Mouse (Mus musculus) embryonic stem cell, embryonic (primary cell): ENCODE data around the gene Cd52.
"Not testable (repeated sequence)": the region's sequence is repeated elsewhere in the genome, so short reads cannot be mapped to it uniquely, and the experiment has no call there.

Experiments used
- CTCF ChIA-PET, 4 experiments: fragments of 300-600 bp in 2 of 4; fragments of 350-600 bp in 2 of 4; sonication (Branson Sonifier 250); formaldehyde crosslinking; loops; one replicate each; lab custom pipeline; 2022; ENCODE audit warnings: inconsistent platforms in 2 of 4; lab: Charles Lee
- POLR2A ChIA-PET, 4 experiments: fragments of 300-600 bp in 2 of 4; fragments of 350-600 bp in 2 of 4; sonication (Branson Sonifier 250); formaldehyde crosslinking; loops; one replicate each; lab custom pipeline; 2022; ENCODE audit warnings: antibody characterized with exemption in 4 of 4, inconsistent platforms in 1 of 4; lab: Charles Lee

The Cd52 gene

DNA sequence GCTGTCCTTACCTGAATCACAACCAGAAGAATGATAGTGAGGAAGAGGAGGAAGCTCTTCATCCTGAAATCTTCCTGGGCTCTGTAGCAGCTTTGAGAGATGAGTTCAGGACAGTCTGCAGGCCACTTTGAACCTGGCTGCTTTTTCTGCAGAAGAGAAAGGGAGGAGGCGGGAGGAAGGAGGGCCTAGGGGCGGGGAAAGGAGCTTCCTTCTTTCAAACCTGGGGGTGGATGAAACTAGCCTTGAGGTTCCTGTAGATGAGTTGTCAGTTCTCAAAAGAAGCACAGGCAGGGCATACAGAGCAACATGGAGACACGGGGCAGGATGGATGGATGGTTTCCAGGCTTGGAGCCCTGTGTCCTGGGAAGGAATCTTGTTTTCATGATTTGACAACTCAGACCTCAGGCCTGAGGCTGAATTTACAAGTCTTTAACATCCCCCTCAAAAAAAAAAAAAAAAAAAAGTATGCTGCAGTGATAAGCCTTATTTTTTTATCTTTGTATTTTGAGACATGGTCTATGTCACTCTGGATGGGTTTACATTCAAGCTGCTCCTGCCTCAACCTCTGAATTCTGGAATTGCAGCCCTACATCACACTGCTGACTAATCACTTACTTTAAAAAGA is at the start of gene Cd52:
Gene Cd52, minus strand, starts transcription at position 160 of the 625 bp plus-strand sequence.
- ChIA-PET POLR2A (interaction anchor here in 2 of 4 experiments (0.6 to 1.8 kb wide), 16 partner anchors 8 to 195 kb away, joined by 3 to 9 read pairs (median 4); partner anchors contain the start of gene Sh3bgrl3 (in 1 of the 2)), CTCF (interaction anchor here (0.6 to 1.2 kb wide), 11 partner anchors 9 to 680 kb away, joined by 3 to 6 read pairs (median 3); no protein-coding TSS in a partner anchor)

DNA sequence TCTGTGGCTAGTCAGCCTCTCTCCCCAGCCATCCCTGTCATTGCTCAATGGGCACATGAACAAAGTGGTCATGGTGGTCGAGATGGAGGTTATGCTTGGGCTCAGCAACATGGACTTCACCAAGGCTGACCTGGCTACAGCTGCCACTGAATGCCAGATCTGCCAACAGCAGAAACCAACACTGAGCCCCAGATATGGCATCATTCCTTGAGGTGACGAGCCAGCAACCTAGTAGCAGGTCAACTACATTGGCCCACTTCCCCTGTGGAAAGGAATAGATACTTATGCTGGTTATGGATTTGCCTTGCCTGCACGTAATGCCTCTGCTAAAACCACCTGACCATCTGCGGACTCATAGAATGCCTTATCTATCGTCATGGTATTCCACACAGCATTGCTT is 49.4 kb upstream of the Cd52 start:
- CTCF ChIA-PET, result not testable (repeated sequence)

DNA sequence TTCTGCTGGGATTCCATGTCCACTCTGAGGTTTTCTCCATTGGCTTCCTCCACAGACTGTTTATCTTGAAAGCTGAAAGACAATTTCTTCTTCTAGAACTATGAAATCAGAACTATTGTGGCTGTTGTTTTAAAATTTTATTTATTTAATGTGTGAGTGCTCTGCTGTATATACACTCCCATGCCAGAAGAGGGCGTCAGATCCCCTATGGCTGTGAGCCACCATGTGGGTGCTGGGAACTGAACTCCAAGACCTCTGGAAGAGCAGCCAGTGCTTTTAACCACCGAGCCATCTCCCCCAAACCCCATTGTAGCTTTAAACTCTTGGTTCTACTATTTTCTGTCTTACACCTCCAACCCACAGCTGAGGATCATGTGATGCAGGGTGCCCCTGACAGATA is 44.0 kb upstream of the Cd52 start:
- ChIA-PET POLR2A (interaction anchor here in 3 of 4 experiments (0.6 to 4.0 kb wide), 11 partner anchors 10 to 204 kb away, joined by 3 to 20 read pairs (median 3); partner anchors contain the start of genes Sh3bgrl3 (in 2 of the 3), Slc30a2 (in 1 of the 3) and Trim63 (in 1 of the 3)), CTCF (interaction anchor here in 3 of 4 experiments (0.6 to 1.8 kb wide), 7 partner anchors 9 to 103 kb away, joined by 3 to 6 read pairs (median 4); partner anchors contain the start of gene Sh3bgrl3 (in 1 of the 3))

More for the DNA sequence above, 49.4 kb upstream of the Cd52 start:
- POLR2A ChIA-PET, result not testable (repeated sequence)

DNA sequence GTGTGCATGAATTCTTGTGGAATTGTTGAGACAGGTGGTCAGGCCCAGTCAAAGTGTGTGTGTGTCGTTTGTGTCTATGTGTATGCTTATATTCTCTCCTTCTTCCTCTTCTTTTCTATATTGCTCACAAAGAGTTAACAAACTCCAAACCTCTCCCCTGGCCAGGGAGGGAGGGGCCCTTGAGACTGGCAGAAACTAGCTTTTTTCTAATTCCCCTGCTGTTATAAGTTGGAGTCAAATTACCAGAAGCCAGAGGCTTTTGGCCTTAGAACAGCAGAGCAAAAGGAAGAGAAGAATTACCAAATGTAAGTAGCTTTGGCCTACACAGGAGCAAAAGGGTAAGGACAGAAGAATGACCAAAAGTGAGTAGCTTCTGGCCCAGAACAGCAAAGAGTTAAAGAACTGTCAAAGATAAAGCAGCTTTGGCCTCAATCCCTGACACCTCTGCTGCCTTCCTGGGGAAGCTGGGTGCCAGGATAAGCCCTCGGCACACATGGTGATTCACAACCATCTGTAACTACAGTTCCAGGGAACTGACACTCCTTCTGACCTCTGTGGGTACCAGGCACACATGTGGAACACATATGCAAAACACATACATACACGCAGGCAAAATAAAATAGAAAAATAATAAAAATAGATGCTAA is 41.5 kb upstream of the Cd52 start:
- ChIA-PET CTCF (interaction anchor here in 2 of 4 experiments (0.8 to 1.6 kb wide), 2 partner anchors 13 to 119 kb away, joined by 5 read pairs; no protein-coding TSS in a partner anchor), POLR2A (interaction anchor here in 3 of 4 experiments (0.6 to 4.0 kb wide), 5 partner anchors 7 to 249 kb away, joined by 3 to 17 read pairs (median 5); partner anchors contain the start of genes Rps6ka1 (in 1 of the 3) and Sh3bgrl3 (in 1 of the 3))

DNA sequence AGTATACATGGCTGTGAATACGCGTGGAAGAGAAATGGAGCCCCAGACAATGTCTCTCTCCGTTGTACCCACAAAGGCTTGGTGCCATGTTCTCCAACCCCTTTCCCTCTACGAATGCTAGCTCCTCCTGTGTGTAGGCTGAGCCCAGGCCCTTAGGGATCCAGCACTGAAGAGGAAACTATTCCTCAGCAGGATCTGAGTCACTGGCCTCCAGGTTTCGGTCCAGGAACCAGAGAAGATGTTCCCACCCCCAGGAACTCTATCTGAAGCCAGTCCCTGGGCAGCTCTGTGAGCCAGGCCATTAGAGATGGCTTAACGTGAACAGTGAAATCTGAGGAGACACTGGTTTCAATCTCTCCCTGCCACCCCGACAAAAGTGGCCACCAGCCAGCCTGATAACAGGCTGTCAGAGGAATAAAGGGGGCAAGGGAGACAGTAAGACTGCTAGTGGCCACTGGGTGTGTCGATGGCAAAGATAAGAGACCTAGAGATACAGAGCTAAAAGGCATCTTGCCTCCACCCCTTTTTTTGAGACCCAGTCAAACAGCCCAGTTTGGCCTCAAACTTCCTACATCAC is 37.7 kb upstream of the Cd52 start:
- CTCF ChIA-PET, result interaction anchor here in 3 of 4 experiments (0.5 to 1.9 kb wide), 8 partner anchors 9 to 1425 kb away, joined by 3 to 11 read pairs (median 4); no protein-coding TSS in a partner anchor
- POLR2A ChIA-PET, result interaction anchor here in 2 of 4 experiments (0.5 to 20.3 kb wide), 7 partner anchors 10 to 210 kb away, joined by 3 to 285 read pairs (median 4); partner anchors contain the start of genes Cd52 (in 1 of the 2) and Ubxn11 (in 1 of the 2)

DNA sequence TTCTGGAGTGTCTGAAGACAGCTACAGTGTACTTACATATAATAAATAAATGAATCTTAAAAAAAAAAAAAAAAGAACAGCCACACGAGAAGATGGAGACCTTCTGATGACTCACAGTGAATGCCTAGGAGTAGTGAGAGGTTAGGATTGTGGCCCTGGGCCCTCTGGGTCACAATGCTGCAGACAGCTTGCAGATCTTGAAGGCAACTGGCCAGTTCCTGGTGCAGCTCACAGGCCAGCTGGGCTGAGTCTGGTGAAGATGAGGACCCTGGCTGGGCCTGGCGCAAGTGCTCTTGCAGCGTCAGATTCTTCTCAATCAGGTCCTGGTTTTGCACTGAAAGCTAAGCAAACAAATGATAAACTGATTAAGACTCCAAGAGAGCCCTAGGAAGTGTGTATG is 37.2 kb upstream of the Cd52 start:
- POLR2A ChIA-PET, result interaction anchor here in 2 of 4 experiments (0.6 to 20.3 kb wide), 5 partner anchors 9 to 111 kb away, joined by 3 to 285 read pairs (median 5); partner anchors contain the start of genes Cd52 (in 1 of the 2) and Ubxn11 (in 1 of the 2)
- CTCF ChIA-PET, result interaction anchor here in 3 of 4 experiments (0.5 to 1.9 kb wide), 5 partner anchors 8 to 1424 kb away, joined by 3 to 11 read pairs (median 6); no protein-coding TSS in a partner anchor

DNA sequence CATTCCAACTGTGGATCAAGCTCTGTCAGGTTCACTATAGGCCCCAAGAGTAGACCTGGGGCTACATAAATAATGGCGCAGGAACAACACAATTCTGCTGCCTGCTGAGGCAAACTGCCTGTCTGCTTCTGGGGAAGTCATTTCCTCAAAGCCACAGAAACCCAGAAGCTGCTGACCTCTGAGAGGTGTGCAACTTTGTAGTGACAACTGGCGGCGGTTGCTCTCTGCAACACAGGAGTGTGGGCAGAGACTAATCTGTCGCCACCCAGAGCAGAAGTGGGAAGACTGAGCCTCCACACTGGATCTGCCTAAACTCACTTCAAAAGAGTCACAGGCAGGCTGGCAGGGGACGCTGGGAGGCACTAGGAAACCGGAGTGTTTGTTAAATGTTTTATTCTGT is 34.6 kb upstream of the Cd52 start:
- CTCF ChIA-PET, result interaction anchor here in 3 of 4 experiments (0.5 to 5.5 kb wide), 14 partner anchors 9 to 289 kb away, joined by 3 to 26 read pairs (median 5); partner anchors contain the start of gene Cep85 (in 1 of the 3)

DNA sequence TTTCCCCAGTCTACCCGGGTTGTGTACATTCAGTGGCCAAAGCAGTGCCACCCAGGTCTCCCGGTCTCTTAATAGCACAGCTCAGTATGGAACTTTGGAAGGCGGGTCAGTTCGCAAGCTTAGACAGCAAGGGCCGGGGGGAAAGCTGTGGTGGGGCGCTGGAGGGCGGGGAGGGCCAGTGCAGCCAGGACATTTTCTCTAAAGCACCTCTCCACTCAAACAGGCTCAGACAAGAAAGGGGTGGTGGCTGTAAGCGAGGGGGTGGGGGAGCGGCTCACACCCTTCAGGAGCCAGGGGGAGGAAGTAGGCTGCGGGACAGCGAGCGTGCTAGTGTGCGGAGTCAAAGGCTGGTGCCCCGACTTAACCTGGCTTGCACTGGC is 34.1 kb upstream of the Cd52 start:
- ChIA-PET CTCF (interaction anchor here (0.6 to 5.5 kb wide), 28 partner anchors 9 to 1712 kb away, joined by 3 to 26 read pairs (median 4); partner anchors contain the start of genes Cep85 (in 1 of the 4) and Rps6ka1 (in 1 of the 4)), POLR2A (interaction anchor here in 3 of 4 experiments (0.6 to 20.3 kb wide), 53 partner anchors 9 to 1534 kb away, joined by 3 to 285 read pairs (median 4); partner anchors contain the start of genes Ubxn11 (in 3 of the 3), Cep85 (in 2 of the 3), Pdik1l (in 2 of the 3) and Cd52 (in 1 of the 3))

More for the DNA sequence above, 34.6 kb upstream of the Cd52 start:
- POLR2A ChIA-PET, result interaction anchor here in 3 of 4 experiments (0.6 to 20.3 kb wide), 27 partner anchors 9 to 782 kb away, joined by 3 to 285 read pairs (median 4); partner anchors contain the start of genes Cep85 (in 2 of the 3), Pdik1l (in 2 of the 3), Ubxn11 (in 2 of the 3) and Cd52 (in 1 of the 3)

DNA sequence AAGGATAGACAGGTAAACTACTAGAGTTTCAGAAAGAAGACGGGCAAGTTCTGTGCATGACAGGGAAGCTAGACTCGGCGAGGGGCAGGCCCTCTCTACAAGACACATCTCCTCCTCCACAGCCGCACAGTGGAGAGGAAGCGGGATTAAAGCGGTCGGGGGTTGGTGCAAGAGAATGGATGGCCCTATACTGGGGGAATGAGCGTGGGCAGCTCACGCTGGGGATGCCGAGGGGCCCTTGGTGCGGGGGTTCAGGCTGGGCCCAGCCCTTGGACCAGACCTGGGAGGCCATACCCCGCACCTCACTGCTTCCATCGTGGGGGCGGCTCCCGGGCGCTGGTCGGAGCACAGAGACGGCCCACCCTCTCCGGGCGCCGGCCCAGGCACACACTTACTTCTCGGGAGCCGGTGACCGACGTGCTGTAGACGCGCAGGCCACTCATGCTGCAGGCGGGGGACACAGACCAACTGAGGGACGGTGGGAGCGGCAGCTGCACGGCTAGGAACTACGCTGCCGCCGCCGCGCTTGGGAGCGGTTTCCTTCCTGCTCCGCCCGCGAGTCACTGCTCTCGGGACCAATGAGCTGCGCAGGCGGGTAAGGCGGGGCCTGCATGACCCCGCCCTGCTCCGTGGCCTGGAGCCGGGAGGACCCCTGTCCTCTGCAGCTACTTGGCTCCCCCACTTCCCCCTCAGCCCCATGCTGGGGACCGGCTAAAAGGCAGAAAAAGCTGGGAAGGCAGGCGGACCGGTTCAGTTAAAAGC is 33.5 kb upstream of the Cd52 start, which contains the start of gene Sh3bgrl3:
Gene Sh3bgrl3, minus strand, starts transcription at position 569 of the 762 bp plus-strand sequence.
- ChIA-PET CTCF (interaction anchor here (0.6 to 5.5 kb wide), 29 partner anchors 8 to 1712 kb away, joined by 3 to 26 read pairs (median 4); partner anchors contain the start of genes Cep85 (in 1 of the 4) and Rps6ka1 (in 1 of the 4)), POLR2A (interaction anchor here in 3 of 4 experiments (0.5 to 20.3 kb wide), 59 partner anchors 8 to 1638 kb away, joined by 3 to 285 read pairs (median 4); partner anchors contain the start of genes Ubxn11 (in 3 of the 3), Cep85 (in 2 of the 3), Pdik1l (in 2 of the 3) and Cd52 (in 1 of the 3))

DNA sequence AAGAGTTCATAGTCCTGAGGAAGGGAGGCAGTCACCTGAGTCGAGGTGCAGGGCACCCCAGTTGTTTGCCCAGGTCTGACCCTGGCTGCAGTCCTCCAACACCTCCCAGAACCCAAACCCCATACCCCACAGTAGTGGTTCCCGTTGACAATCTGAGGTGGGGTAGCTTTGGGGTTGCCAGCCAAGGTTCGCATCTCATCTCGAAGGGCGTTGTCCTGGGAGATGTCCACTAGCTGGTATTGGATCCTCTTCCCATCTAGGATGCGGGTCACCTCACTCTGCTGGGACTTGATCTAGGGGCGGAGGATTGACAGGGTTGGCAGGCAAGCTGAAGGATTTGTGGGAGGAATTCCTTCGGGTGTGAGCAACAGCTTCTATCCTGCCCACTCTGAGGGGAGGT is 32.9 kb upstream of the Cd52 start:
- ChIA-PET POLR2A (interaction anchor here (0.5 to 20.3 kb wide), 24 partner anchors 9 to 1638 kb away, joined by 3 to 285 read pairs (median 6); partner anchors contain the start of genes Pdik1l (in 2 of the 4), Ubxn11 (in 2 of the 4) and Cep85 (in 1 of the 4)), CTCF (interaction anchor here in 2 of 4 experiments (1.2 to 5.5 kb wide), 11 partner anchors 9 to 141 kb away, joined by 3 to 26 read pairs (median 8); partner anchors contain the start of gene Cep85 (in 1 of the 2))

DNA sequence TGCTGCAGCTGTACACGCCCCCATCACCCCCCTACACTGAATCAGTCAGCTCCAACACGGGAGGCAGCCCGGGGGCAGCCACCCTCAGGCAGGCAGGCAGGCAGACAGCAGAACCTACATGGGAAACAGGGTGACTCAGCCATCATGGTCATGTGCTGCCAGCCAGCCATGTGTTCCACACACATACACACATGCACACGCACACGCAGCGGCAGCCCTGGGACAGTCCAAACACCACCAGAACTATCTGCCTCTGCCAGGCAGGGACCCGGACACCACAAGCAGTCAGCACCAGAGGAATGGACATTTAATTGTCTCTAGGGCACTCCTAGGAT is 32.2 kb upstream of the Cd52 start:
- ChIA-PET POLR2A (interaction anchor here (0.8 to 20.3 kb wide), 13 partner anchors 8 to 107 kb away, joined by 3 to 285 read pairs (median 3); partner anchors contain the start of genes Cep85 (in 1 of the 4) and Ubxn11 (in 1 of the 4)), CTCF (interaction anchor here in 2 of 4 experiments (1.0 to 5.5 kb wide), 6 partner anchors 14 to 91 kb away, joined by 3 to 26 read pairs (median 8); partner anchors contain the start of gene Cd52 (in 1 of the 2))

DNA sequence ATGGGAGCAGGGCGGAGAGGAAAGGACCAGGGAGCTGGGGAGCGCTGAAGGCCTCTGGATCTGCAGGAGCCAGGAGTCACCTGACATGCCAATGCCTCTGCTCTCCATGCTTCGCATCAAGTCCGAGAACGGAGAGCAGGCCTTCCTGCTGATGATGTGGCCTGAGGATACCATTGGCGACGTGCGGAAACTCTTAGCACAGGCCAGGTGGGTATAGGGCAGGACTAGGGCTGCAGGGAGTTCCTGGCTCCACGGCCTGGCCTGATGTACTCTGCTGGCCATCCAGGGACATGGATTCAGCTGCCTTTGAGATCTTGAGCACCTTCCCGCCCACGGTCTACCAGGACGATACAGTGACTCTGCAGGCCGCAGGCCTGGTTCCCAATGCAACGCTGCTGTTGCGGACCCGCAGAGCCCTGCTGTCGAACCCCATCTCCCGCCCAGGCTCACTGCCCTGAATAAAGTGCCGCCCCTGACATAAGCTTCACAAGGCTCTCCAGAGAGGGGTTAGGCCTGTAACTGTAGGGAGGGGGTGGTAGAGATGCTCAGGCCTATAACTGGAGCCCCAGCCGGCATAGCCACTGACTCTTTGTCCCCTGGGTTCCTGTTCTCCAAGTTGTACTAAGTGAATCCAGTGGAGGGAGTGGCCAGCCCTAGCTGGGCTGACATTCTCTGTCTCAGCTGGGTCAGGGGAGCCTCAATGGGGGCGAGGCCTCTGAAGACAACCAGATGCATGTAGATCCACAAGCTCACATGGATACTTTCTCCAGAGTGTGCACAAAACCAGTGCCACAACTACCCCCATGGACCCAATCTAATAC is 31.6 kb upstream of the Cd52 start:
- ChIA-PET POLR2A (interaction anchor here (0.8 to 20.3 kb wide), 21 partner anchors 8 to 321 kb away, joined by 3 to 285 read pairs (median 3); partner anchors contain the start of genes Cd52 (in 1 of the 4), Cep85 (in 1 of the 4) and Ubxn11 (in 1 of the 4)), CTCF (interaction anchor here (0.6 to 5.5 kb wide), 8 partner anchors 14 to 91 kb away, joined by 3 to 26 read pairs (median 4); partner anchors contain the start of genes Cd52 (in 1 of the 4) and Cep85 (in 1 of the 4))

DNA sequence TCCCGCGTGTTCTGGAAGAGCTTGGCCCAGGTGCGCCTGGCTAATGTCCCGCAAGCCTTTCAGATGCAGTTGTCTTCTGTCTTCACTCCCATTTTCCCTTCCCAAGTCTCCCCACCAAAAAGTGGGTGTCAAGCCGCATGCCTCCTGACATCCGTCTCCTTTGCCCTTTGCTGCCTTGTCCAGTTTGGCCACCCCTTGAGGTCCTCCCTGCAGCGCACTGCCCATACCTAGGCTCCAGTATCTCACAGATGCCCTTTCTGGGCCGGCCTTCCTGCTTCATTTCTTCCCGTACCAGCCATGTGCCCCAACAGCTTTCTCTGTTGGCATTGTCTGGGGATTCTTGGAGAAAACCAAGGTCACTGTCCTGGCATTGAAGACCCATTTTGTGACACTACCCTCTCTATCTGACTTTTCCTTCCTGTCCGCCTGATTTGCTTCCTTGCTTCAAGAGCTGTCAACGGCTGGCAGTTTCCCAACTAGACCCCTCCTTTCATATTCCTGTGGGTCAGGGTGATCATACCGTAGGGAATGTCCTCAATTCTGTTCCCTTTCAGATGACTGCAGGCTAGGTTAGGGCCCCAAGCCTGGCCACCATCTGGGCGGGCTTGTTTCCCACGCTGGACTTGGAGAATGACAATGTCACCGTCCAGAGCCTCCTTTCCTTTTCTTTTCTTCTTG is 30.6 kb upstream of the Cd52 start:
- CTCF ChIA-PET, result interaction anchor here in 3 of 4 experiments (0.6 to 5.5 kb wide), 5 partner anchors 10 to 484 kb away, joined by 3 to 26 read pairs (median 4); partner anchors contain the start of gene Cep85 (in 1 of the 3)
- POLR2A ChIA-PET, result interaction anchor here in 2 of 4 experiments (0.6 to 20.3 kb wide), 12 partner anchors 8 to 169 kb away, joined by 3 to 285 read pairs (median 3); partner anchors contain the start of genes Cd52 (in 1 of the 2) and Ubxn11 (in 1 of the 2)
